Mouse (Mus musculus) myocyte (in vitro differentiated cells): ENCODE measurements around the gene Ripply3. TPM values are rescaled to one million over a fixed set of nuclear protein-coding genes. Genes with fewer than 3 reads are reported as not detected.

Experiments used
- H3K27me3 ChIP-seq: one replicate; pipeline ENCODE4 v1.6.1; 2011; ENCODE audit not compliant: control insufficient read depth, insufficient read depth, insufficient read length
- H3K36me3 ChIP-seq: one replicate; pipeline ENCODE4 v1.6.1; 2011; ENCODE audit not compliant: control insufficient read depth, insufficient read depth
- H3K4me2 ChIP-seq: one replicate; pipeline ENCODE4 v1.6.1; 2011; ENCODE audit warnings: low read depth, control low read depth
- H3K4me3 ChIP-seq: one replicate; pipeline ENCODE4 v1.5.1; 2011; ENCODE audit warnings: mild to moderate bottlenecking, control low read depth, moderate library complexity
- H3K79me2 ChIP-seq: one replicate; pipeline ENCODE4 v1.6.1; 2011; ENCODE audit not compliant: control insufficient read depth, insufficient read depth
- H3ac ChIP-seq: one replicate; pipeline ENCODE4 v1.6.1; 2011; ENCODE audit not compliant: control insufficient read depth, insufficient read length
- CEBPB ChIP-seq: IDR thresholded peaks from 2 replicates; pipeline ENCODE4 v1.6.1; 2011; ENCODE audit warnings: mild to moderate bottlenecking, moderate library complexity; ENCODE audit not compliant: poor library complexity, insufficient read depth, severe bottlenecking
- E2F4 ChIP-seq: IDR thresholded peaks from one replicate; pipeline ENCODE4 v1.6.1; 2011; ENCODE audit warnings: mild to moderate bottlenecking, control low read depth, moderate library complexity; ENCODE audit not compliant: insufficient read depth
- MAX ChIP-seq: IDR thresholded peaks from one replicate; pipeline ENCODE4 v1.6.1; 2011; ENCODE audit warnings: low read depth, mild to moderate bottlenecking, control low read depth
- MYOD1 ChIP-seq, 3 experiments: IDR thresholded peaks; one replicate each; pipeline ENCODE4 v1.6.1; 2011; ENCODE audit warnings: control low read depth in 2 of 3, low read depth in 2 of 3, mild to moderate bottlenecking in 2 of 3, moderate library complexity in 1 of 3; ENCODE audit not compliant: insufficient read length in 2 of 3, control insufficient read depth in 1 of 3
- MYOG ChIP-seq, 3 experiments: IDR thresholded peaks; one replicate each; pipeline ENCODE4 v1.6.1; 2011; ENCODE audit warnings: control low read depth in 2 of 3, low read depth in 2 of 3, mild to moderate bottlenecking in 2 of 3; ENCODE audit not compliant: insufficient read length in 2 of 3, control insufficient read depth in 1 of 3, insufficient read depth in 1 of 3
- POLR2A ChIP-seq: IDR thresholded peaks from one replicate; pipeline ENCODE4 v1.6.1; 2011; ENCODE audit warnings: low read depth, mild to moderate bottlenecking, control low read depth, moderate library complexity; ENCODE audit not compliant: insufficient read length
- POLR2AphosphoS2 ChIP-seq: IDR thresholded peaks from one replicate; pipeline ENCODE4 v1.6.1; 2011; ENCODE audit warnings: low read depth, control low read depth; ENCODE audit not compliant: insufficient read length
- REST ChIP-seq: IDR thresholded peaks from one replicate; pipeline ENCODE4 v1.6.1; 2011; ENCODE audit warnings: mild to moderate bottlenecking, control low read depth, moderate library complexity; ENCODE audit not compliant: insufficient read depth, insufficient read length
- SRF ChIP-seq: IDR thresholded peaks from one replicate; pipeline ENCODE4 v1.6.1; 2011; ENCODE audit warnings: low read depth; ENCODE audit not compliant: control insufficient read depth, insufficient read length
- TCF12 ChIP-seq: IDR thresholded peaks from one replicate; pipeline ENCODE4 v1.6.1; 2011; ENCODE audit warnings: mild to moderate bottlenecking, control low read depth; ENCODE audit not compliant: poor library complexity, insufficient read depth, severe bottlenecking
- TCF3 ChIP-seq: IDR thresholded peaks from one replicate; pipeline ENCODE4 v1.6.1; 2011; ENCODE audit warnings: low read depth, control low read depth; ENCODE audit not compliant: insufficient read length
- USF1 ChIP-seq: IDR thresholded peaks from one replicate; pipeline ENCODE4 v1.6.1; 2011; ENCODE audit warnings: low read depth, mild to moderate bottlenecking, control low read depth, moderate library complexity
- polyA plus RNA-seq: library from polyadenylated mRNA; unstranded; fragments of >200 nt; fragmentation: generic; extraction: Trizol; gene quantifications from one replicate; pipeline ENCODE4 v1.2.1, GENCODE M21; 2012; ENCODE audit warnings: missing spikeins

Ripply3 gene
- polyA plus RNA-seq, 1 experiment, result 0.08 TPM

DNA sequence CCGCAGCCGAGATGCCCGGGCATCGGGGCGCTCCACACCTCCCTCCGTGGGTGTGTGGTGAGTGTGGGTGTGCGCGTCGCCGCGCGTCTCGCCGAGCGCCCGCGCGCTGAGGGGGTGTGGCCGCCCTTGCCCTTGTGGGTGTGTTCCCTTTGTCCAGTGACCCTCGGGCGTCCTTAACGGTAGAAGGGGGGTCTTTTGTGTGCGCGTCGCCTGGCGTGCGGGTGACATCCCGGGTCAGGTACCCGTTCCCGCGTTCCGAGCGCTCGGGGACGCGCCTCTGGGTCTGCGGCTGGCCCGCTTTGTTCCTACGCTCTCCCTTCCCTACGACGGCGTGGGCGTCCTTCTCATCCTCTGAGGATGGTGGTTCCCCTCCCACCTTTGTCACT, 42.7 kb downstream of the Ripply3 start:
- TF ChIP-seq MYOD1 (IDR thresholded peaks at IDR 0.05; ENCODE audit: control insufficient read depth in 1 of 3, insufficient read length in 2 of 3, low read depth in 2 of 3) (peak in 1 of 3 experiments; percentile 0), SRF (no peak), POLR2AphosphoS2 (peak; percentile 51), CEBPB (no peak), USF1 (no peak), E2F4 (no peak), TCF3 (no peak), TCF12 (no peak), MAX (no peak), REST (no peak), POLR2A (peak; percentile 21), MYOG (IDR thresholded peaks at IDR 0.05; ENCODE audit: control insufficient read depth in 1 of 3, insufficient read depth in 1 of 3, insufficient read length in 2 of 3, low read depth in 2 of 3) (no peak)
- Histone ChIP-seq H3K4me2 (peak overlapping the region; percentile 81), H3K4me3 (peak overlapping the region; percentile 61), H3ac (peak overlapping the region; percentile 30), H3K79me2 (peaks cover 45% of the 10 kb centered on the region), H3K27me3 (no peaks in the 10 kb centered on the region), H3K36me3 (no peaks in the 10 kb centered on the region)

DNA sequence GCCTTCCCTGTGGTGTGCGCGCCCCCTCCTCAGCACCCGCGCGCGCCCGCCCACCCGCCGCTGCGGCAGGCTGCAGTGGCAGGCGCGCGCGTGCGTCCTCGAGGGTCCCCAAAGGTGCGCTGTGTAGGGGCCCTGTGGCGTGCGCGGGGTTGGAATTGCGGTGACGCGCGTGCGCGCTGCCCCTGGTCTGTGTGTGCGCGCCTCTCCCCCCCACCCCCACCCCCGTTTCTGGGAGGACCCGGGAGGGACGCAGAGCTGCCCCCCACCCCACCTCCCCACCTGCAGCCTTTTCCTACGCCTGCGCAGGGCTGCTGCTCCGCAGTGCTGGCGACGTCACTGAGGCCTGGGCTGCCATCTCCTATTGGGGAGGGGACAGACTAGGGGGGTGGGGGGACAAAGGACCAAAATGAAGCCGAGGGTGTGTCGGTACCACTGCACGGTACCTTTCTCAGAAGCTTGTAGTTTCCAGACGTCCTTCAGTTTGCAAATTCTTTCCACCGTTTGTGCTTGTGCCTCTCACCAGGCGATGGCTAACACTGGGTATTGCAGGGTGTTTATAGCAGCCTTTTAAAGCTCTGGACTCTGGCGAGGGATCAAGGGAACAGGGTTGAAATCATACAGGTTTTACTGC, 43.2 kb downstream of the Ripply3 start, which contains the start of gene Pigp:
Gene Pigp, minus strand, starts transcription at position 542 of the 631 bp plus-strand sequence.
- TF ChIP-seq POLR2AphosphoS2, result no peak
- TF ChIP-seq SRF, result no peak
- peak; percentile 12 for TF ChIP-seq POLR2A
- TF ChIP-seq MAX, result no peak
- TF ChIP-seq CEBPB, result no peak
- no peak for TF ChIP-seq USF1
- no peak for TF ChIP-seq TCF3
- peak in 1 of 3 experiments; percentile 1 for TF ChIP-seq MYOD1 (IDR thresholded peaks at IDR 0.05; ENCODE audit: control insufficient read depth in 1 of 3, insufficient read length in 2 of 3, low read depth in 2 of 3)
- TF ChIP-seq E2F4, result no peak
- peak within 1 kb of the TSS; percentile 61 for H3K4me3 ChIP-seq

DNA sequence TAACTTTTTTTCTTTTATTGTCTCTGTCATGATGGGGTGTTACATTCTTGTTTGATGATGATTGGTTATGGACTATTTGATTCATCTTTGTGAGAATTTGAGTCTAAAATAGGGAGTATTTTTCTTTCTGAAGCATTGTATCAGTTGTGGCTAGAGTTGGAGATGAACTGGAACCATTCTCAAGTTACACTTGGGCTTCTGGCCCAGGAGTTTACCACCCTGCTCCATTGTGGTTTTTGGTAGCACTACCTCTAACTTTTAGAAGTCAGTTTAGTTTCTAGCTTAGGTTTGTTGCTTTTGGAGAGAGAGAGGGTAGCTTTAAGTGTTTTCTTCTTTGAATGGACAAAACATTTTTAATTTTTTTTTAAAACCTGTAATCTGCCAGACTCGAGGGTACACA, 51.2 kb downstream of the Ripply3 start:
- no peaks in the 10 kb centered on the region for H3K27me3 ChIP-seq
- no peak overlapping the region for H3ac ChIP-seq
- TF ChIP-seq POLR2AphosphoS2 (no peak), TCF3 (no peak), USF1 (no peak), E2F4 (no peak), MYOD1 (IDR thresholded peaks at IDR 0.05; ENCODE audit: control insufficient read depth in 1 of 3, insufficient read length in 2 of 3, low read depth in 2 of 3) (no peak), MYOG (IDR thresholded peaks at IDR 0.05; ENCODE audit: control insufficient read depth in 1 of 3, insufficient read depth in 1 of 3, insufficient read length in 2 of 3, low read depth in 2 of 3) (no peak), POLR2A (no peak), TCF12 (no peak), REST (no peak), CEBPB (no peak), MAX (no peak), SRF (no peak)

More for the DNA sequence above, 43.2 kb downstream of the Ripply3 start, which contains the start of gene Pigp:
- peak within 1 kb of the TSS; percentile 30 for H3ac ChIP-seq
- no peaks in the 10 kb centered on the region for H3K36me3 ChIP-seq
- H3K79me2 ChIP-seq, result peaks cover 50% of the 10 kb centered on the region
- peak within 1 kb of the TSS; percentile 81 for H3K4me2 ChIP-seq
- H3K27me3 ChIP-seq, result no peaks in the 10 kb centered on the region

DNA sequence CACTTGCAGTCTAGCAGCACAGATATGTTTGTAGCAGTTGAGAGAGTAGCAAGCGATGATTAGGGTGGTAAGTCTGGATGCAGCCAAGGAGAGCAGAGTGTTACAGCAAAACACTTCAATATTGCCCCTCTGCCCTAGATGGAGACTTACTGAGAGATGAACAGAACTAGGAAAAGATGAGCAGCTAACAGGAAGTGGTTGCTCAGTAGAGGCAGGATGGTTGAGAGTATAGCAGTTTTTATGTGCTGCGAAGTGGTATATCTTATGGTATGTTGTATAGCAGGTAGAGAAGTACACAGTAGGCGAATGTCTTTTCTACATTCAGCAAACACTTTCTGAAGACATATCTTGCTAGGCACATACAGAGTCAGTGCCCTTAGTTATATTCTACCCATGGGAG, 55.1 kb downstream of the Ripply3 start:
- Histone ChIP-seq H3K79me2 (peaks cover 98% of the 10 kb centered on the region), H3K27me3 (no peaks in the 10 kb centered on the region), H3K4me3 (no peak overlapping the region), H3K36me3 (peaks cover 5% of the 10 kb centered on the region), H3K4me2 (no peak overlapping the region), H3ac (no peak overlapping the region)
- TF ChIP-seq E2F4 (no peak), REST (no peak), MAX (no peak), POLR2AphosphoS2 (no peak), CEBPB (no peak), POLR2A (no peak), TCF3 (no peak), TCF12 (no peak), MYOD1 (IDR thresholded peaks at IDR 0.05; ENCODE audit: control insufficient read depth in 1 of 3, insufficient read length in 2 of 3, low read depth in 2 of 3) (no peak), SRF (no peak), MYOG (IDR thresholded peaks at IDR 0.05; ENCODE audit: control insufficient read depth in 1 of 3, insufficient read depth in 1 of 3, insufficient read length in 2 of 3, low read depth in 2 of 3) (no peak), USF1 (no peak)

More for the DNA sequence above, 51.2 kb downstream of the Ripply3 start:
- Histone ChIP-seq H3K79me2 (peaks cover 98% of the 10 kb centered on the region), H3K4me2 (peak overlapping the region; percentile 86), H3K4me3 (no peak overlapping the region), H3K36me3 (no peaks in the 10 kb centered on the region)

Other genes starting within 250 kb of the Ripply3 start
- 8.6 TPM for gene Sim2, start 243.5 kb upstream of the Ripply3 start, polyA plus RNA-seq
- 3.2 TPM for gene Hlcs, start 14.8 kb upstream of the Ripply3 start, polyA plus RNA-seq
- gene Ttc3, start 42.2 kb downstream of the Ripply3 start, polyA plus RNA-seq, result 25.0 TPM
- gene Pigp, start 43.4 kb downstream of the Ripply3 start, polyA plus RNA-seq, result 63.2 TPM
- 58.3 TPM for gene Vps26c, start 198.4 kb downstream of the Ripply3 start, polyA plus RNA-seq
- gene Dyrk1a, start 241.6 kb downstream of the Ripply3 start, polyA plus RNA-seq, result 20.7 TPM